Mouse (Mus musculus) cerebellum, postnatal 36 days (tissue): Measurements from ENCODE around the gene Olfr449.
A peak's percentile ranks its signal among the peaks of the same experiment; 100 is the strongest.

Experiments
- DNase-seq, 2 experiments: peaks; one replicate each; pipeline ENCODE4 v3.0.0; 2021 to 2022; ENCODE audit warnings: mixed read lengths in 2 of 2

Gene Olfr449

DNA sequence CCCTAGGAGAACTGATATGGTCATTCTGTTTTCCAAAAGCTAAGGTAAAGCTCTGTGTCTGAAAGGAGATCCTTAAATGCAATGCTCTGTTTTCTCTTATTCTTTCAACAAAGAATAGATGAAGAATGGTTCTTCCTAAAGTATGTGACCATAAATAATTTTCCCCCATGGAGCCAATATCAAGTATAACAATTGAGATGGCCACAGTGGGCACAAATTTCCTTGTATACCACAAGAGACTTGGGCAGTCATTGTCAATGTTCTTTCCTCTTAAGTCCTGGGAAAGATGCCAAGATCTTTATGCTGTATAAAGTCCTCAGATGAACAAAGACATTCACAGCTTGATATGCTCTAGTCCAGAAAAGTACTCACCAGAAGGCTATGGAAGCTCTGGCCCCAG is at the start of gene Olfr449:
Gene Olfr449 (plus strand): TSS at position 301 of the 400 bp plus-strand sequence.
- DNase-seq: no peak

DNA sequence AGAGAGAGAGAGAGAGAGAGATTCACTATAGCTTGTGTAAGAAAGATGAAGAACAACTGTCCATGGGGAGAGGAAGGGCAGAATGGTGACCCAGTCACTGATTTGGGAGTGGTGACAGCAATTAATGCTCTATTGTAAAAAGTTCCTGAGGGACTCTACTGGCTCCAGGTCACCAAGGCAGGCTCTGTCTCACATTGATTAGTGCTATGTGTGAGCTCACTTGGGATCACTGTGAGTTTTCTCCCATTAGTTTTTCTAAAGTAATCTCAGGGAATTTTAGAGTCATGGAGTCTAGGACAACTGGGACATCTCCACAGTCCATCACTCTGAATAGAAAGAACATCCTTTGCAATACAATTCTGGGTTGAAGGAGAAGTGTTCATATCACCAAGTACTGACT is 49.4 kb upstream of the Olfr449 start, which contains the start of gene Olfr452:
Gene Olfr452 (plus strand): TSS at position 301 of the 400 bp plus-strand sequence.
- no peak for DNase-seq

DNA sequence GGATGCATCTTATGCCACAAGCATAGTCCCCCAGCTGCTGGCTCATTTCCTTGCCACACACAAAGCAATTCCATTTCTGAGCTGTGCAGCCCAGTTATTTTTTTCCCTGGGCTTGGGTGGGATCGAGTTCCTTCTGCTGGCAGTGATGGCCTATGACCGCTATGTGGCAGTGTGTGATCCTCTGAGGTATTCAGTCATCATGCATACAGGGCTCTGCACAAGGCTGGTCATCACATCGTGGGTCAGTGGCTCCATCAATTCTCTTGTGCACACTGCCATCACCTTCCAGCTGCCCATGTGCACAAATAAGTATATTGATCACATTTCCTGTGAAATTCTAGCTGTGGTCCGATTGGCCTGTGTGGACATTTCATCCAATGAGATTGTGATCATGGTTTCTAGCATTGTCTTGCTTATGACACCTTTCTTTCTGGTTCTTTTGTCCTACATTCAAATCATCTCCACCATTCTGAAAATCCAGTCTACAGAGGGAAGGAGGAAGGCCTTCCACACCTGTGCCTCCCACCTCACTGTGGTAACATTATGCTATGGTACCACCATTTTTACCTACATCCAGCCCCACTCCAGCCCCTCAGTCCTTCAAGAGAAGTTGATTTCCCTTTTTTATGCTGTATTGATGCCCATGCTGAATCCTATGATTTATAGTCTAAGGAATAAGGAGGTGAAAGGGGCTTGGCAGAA is 43.8 kb upstream of the Olfr449 start:
- no peak for DNase-seq

DNA sequence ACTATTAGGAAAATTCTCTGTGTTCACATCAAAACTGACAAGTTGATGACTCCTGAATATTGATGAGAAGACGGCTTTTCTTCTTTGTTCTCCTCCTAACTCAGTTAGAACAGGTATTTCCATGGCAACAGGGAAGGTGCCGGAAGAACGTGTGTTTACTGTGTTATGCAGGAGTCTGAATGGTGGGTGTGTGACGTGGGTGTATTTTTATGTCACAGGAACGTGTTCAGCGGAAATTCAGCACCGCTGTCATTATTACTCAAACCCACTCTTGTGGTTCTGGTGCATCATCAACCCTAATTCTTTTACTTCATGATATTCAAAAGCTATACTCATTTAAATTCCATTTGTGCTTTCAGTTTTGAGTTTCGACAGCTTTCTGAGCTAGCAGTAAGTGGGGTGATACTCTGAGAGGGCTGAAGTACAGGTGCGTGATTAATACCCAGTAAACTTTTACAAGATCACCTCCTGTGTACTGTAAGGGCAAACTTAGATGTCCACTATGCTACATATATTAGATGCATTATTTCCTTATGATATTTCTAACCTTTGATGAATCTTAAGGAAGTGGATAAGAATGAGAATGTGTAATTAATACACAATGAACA is 43.1 kb upstream of the Olfr449 start:
- DNase-seq: no peak

DNA sequence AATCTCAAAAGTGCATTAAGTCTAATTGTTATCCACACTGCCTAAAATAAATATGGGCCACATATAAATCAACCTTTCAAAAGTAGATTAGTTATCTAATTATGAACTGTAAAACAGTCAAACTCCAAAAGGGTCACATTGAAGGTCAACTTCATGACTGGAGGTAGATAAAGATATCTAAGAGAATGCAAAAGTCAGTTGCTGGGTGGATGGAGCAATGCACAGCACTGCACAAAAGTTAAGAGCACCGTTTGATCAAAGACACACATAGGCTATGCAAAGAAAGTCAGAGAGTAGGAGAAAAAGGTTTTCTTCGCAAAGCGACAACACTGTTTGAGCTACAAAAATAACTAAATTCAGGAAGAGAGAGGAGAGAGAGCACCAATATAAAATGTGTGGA is 39.2 kb upstream of the Olfr449 start:
- no peak for DNase-seq

DNA sequence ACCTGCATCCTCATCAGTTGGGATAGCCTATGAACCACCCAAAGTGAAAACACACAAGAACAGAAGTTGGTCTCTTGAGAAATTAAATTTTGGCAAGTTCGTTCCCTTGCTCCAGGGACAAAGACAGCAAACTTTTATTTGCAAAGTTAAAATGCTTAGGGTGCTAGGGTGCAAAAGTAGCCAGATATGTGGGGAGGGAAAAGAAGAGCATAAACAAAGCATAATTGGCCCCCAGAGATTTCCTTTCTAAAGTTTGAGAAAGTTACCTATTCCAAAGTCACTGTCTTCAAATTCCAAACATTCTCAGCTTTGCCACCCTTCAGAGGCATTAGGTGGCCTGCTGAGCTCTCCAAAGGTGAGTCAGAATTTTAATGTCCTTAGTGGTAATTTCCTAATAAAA is 22.5 kb upstream of the Olfr449 start, which contains the start of gene Olfr450:
Gene Olfr450 (plus strand): TSS at position 301 of the 400 bp plus-strand sequence.
- no peak for DNase-seq

DNA sequence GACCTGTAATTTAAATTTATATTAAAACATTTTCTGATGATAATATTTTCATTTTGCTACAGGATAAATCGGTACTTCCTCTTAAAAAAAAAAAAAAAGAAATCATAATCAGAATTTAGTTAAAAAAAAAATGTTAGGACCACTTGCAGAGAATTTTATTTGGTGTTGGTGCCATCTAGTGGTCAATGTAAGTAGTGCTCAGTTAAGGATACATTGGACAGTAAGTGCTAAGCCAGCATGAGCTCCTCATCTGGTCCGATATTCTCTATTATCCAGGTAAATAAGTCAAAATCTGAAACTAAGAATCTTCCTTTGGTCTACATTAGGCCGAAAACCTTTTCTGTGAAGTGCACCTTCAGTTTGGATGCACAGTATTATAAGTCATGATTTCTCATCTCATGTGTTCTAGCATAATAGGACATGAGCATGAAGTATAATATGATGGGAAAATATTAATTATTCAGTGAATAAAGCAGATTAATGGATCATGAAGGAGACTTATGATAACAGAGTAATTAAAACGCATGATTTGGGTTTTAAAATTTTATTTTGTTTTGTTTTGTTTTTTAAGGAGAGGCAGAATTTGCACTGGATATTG is 26.1 kb downstream of the Olfr449 start:
- peak in 1 of 2 experiments; percentile 38 for DNase-seq

DNA sequence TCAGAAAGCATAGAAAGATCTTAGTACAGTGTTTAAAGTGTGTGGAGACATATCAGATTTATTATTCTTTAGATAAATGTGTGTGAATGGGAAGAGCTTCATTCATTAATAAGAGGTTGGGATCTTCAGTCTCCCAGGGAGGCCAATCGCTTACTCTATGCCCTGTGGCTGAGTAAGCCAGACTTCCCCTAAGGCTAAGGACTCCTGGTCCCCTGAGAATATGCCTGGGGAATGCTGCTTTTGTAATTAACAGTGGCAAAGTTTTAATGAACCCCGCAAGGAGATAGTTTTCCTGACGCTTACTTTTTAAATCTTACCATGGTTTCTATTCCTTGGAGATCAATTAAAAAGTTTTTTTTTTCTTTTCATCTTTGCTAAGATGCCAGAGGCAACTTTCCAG is 35.5 kb downstream of the Olfr449 start:
- no peak for DNase-seq

DNA sequence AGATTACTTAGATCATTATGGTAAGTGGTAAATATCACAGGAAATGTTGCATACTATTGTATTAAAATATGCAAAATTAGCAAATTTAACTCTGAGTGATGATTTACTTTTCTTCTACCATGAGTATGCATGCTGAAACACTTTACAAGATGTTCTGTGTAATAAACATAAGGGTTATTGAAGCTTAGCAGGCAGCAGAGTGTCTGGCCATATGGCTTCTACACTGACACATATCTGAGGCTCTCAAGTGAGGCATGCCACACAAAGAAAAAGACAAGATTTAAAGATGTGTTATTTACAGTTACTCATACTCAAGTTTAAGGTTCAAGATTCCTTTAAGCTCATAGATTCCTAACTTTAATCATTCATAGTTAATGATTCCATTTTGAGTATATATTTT is 42.1 kb downstream of the Olfr449 start:
- DNase-seq: no peak
